Mouse (Mus musculus) adipocyte (in vitro differentiated cells): Measurements from ENCODE around the gene 9930021J03Rik.

Experiments
- DNase-seq: peaks from one replicate; pipeline ENCODE4 v3.0.0-alpha.2; 2016; ENCODE audit warnings: low spot score

Gene 9930021J03Rik

GRCm38 (mm10) chr19:29805917-29806785, at the start of gene 9930021J03Rik:
Gene 9930021J03Rik (minus strand): TSS chr19:29805989.
- peak; percentile 100 for DNase-seq

- DNase-seq, result no peak
These were observed 47.9 kb upstream of the 9930021J03Rik start for GRCm38 (mm10) chr19:29853711-29854110.

GRCm38 (mm10) chr19:29851036-29851690, 45.4 kb upstream of the 9930021J03Rik start:
- DNase-seq, result no peak

GRCm38 (mm10) chr19:29849924-29850551, 44.2 kb upstream of the 9930021J03Rik start:
- DNase-seq, result no peak

- DNase-seq, result no peak
These were observed 38.4 kb upstream of the 9930021J03Rik start for GRCm38 (mm10) chr19:29844036-29844661.

- DNase-seq, result no peak
These were observed 37.8 kb upstream of the 9930021J03Rik start for GRCm38 (mm10) chr19:29843641-29844035.

- DNase-seq, result no peak
These were observed 37.2 kb upstream of the 9930021J03Rik start for GRCm38 (mm10) chr19:29842973-29843372.

GRCm38 (mm10) chr19:29840642-29841041, 34.9 kb upstream of the 9930021J03Rik start:
- DNase-seq, result peak; percentile 84

- no peak for DNase-seq
These were observed 32.9 kb upstream of the 9930021J03Rik start for GRCm38 (mm10) chr19:29838636-29839135.

- DNase-seq, result no peak
These were observed 32.4 kb upstream of the 9930021J03Rik start for GRCm38 (mm10) chr19:29838171-29838570.

GRCm38 (mm10) chr19:29835364-29836034, 29.7 kb upstream of the 9930021J03Rik start:
- DNase-seq, result no peak

GRCm38 (mm10) chr19:29830911-29831310, 25.1 kb upstream of the 9930021J03Rik start:
- DNase-seq, result no peak

- DNase-seq, result no peak
These were observed 22.8 kb upstream of the 9930021J03Rik start for GRCm38 (mm10) chr19:29828558-29828957.

- peak; percentile 77 for DNase-seq
These were observed 20.9 kb upstream of the 9930021J03Rik start for GRCm38 (mm10) chr19:29826686-29827085.

- DNase-seq, result no peak
These were observed 19.2 kb upstream of the 9930021J03Rik start for GRCm38 (mm10) chr19:29825003-29825402.

- peak; percentile 76 for DNase-seq
These were observed 18.4 kb upstream of the 9930021J03Rik start for GRCm38 (mm10) chr19:29824034-29824700.

GRCm38 (mm10) chr19:29823456-29824010, 17.7 kb upstream of the 9930021J03Rik start:
- DNase-seq, result no peak

- DNase-seq, result peak; percentile 88
These were observed 15.2 kb upstream of the 9930021J03Rik start for GRCm38 (mm10) chr19:29820966-29821365.

GRCm38 (mm10) chr19:29812581-29813460, 7.0 kb upstream of the 9930021J03Rik start, which contains the start of gene Ranbp6:
Gene Ranbp6 (minus strand): TSS chr19:29812974.
- DNase-seq, result peak; percentile 85
